10 mouse cellular contexts compared by ENCODE assay signal in the genomic region with DNA sequence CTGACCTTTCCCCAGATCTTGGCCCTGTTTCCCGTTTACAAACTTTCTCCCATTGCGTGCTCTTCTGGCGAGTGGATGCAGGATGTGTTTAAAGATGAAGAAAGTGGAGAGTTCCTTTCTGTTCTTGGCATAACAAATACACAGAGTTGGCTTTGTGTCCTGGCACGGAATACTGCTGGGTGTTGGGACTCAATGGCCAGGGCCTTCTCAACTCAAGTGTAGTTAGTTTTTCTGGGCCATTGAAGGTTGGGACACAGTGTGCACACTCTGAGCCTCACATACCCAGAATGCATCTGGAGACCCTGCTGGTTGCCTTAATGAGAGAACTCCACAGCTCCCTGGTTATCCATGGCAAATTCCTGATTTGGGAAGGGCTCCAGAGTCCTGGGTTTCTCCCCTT. TPM values are rescaled to one million over a fixed set of nuclear protein-coding genes. Genes with fewer than 3 reads are reported as not detected.
DNase-seq lines count a peak whose midpoint lies in the region.
"Had no signal": no experiment of that assay in that cellular context is flagged by ENCODE, and none has a peak within 500 bp of the region (broad histone marks: within the 10 kb centered on the region; RNA-seq: fewer than 3 reads in every experiment).

No protein-coding gene starts in this region.

- peak; percentile 8 for DNase-seq in layer of hippocampus, adult 11-12 months (ENCODE audit: low spot score)
- no peak for DNase-seq in layer of hippocampus, postnatal 25 days (ENCODE audit: extremely low spot score in 1 of 2, low spot score in 1 of 2)
- DNase-seq in gastrocnemius, adult 8-10 months (ENCODE audit: low spot score in 2 of 2), result peak; percentile 55 to 59
- peak; percentile 73 to 77 for DNase-seq in heart, adult 9 months (ENCODE audit: low spot score in 2 of 2)
- peak; percentile 78 for DNase-seq in lung, postnatal 36 days
- no peak for DNase-seq in kidney, postnatal 4 days
- DNase-seq in kidney, adult 8-10 months, result no peak
- DNase-seq: retina, postnatal 1 day; thymus, adult 18-20 months had no signal

RNA-seq across cellular contexts. Expression of gene Il1rl2, which starts 50.7 kb away (rescaled TPM):
- total RNA-seq in layer of hippocampus, postnatal 25 days (2021), result under 1 TPM; 0.28 to 0.42 TPM
- 1 to 10 TPM in 1 of 4 experiments, under 1 TPM in 3; 0.27 to 1.6 (median 0.49) TPM for total RNA-seq in gastrocnemius, adult 8-10 months (2022)
- total RNA-seq: CH12.LX had no signal

RNA-seq across cellular contexts. Expression of gene Il1rl1, which starts 54.2 kb away (rescaled TPM):
- total RNA-seq in layer of hippocampus, postnatal 25 days (2021), result under 1 TPM; 0.34 to 0.42 TPM
- total RNA-seq in gastrocnemius, adult 8-10 months (2022), result under 1 TPM; 0.39 to 0.94 (median 0.52) TPM

Comparison
In these comparisons a context has a peak if more than half of its experiments do, and no peak if none do; other contexts are left out.
1. DNase-seq: peak in layer of hippocampus, adult 11-12 months (single experiment), gastrocnemius, adult 8-10 months (2 of 2), heart, adult 9 months (2 of 2) and lung, postnatal 36 days (single experiment); none in layer of hippocampus, postnatal 25 days (0 of 2), kidney, postnatal 4 days (0 of 2) and kidney, adult 8-10 months (0 of 2).